Mouse (Mus musculus) G1E (cell line): ENCODE measurements around the gene Begain. TPM values are rescaled to one million over a fixed set of nuclear protein-coding genes. Genes with fewer than 3 reads are reported as not detected.

ENCODE experiments used
- ATAC-seq: 2 replicates; pipeline ENCODE4 v1.8.0; 2016; ENCODE audit warnings: mild to moderate bottlenecking; ENCODE audit not compliant: insufficient number of reproducible peaks, poor library complexity, low FRiP score, severe bottlenecking; ENCODE audit errors: extremely low read depth
- DNase-seq: peaks from one replicate; pipeline ENCODE4 v3.0.0; 2012; ENCODE audit warnings: low spot score
- H3K27me3 ChIP-seq: 2 replicates; pipeline ENCODE4 v1.6.1; 2012; ENCODE audit warnings: mild to moderate bottlenecking, low read length, inconsistent platforms; ENCODE audit not compliant: insufficient read depth
- H3K36me3 ChIP-seq: replicated peaks from 2 replicates; pipeline ENCODE3; 2012; ENCODE audit warnings: mild to moderate bottlenecking, inconsistent platforms
- H3K4me1 ChIP-seq: 2 replicates; pipeline ENCODE4 v1.6.1; 2012; ENCODE audit warnings: low read depth, low read length, inconsistent platforms, mixed read lengths; ENCODE audit not compliant: insufficient read depth
- H3K4me3 ChIP-seq: 2 replicates; pipeline ENCODE4 v1.5.1; 2012; ENCODE audit warnings: low read depth, mild to moderate bottlenecking, inconsistent platforms, low read length, moderate library complexity, mixed read lengths
- H3K9me3 ChIP-seq: replicated peaks from 2 replicates; pipeline ENCODE4 v1.6.1; 2012; ENCODE audit warnings: inconsistent platforms
- CTCF ChIP-seq: IDR thresholded peaks from 2 replicates; pipeline ENCODE4 v1.5.1; 2012; ENCODE audit warnings: low read depth, low read length, inconsistent platforms, mixed read lengths
- GATA1 ChIP-seq: IDR thresholded peaks from 2 replicates; pipeline ENCODE4 v1.6.1; 2012; ENCODE audit warnings: borderline replicate concordance, low read length, inconsistent platforms, mixed read lengths
- GATA2 ChIP-seq: IDR thresholded peaks from 2 replicates; pipeline ENCODE4 v1.6.1; 2012; ENCODE audit warnings: low read depth, low read length, inconsistent platforms, borderline replicate concordance
- POLR2AphosphoS5 ChIP-seq: IDR thresholded peaks from 2 replicates; pipeline ENCODE4 v1.6.1; 2012; ENCODE audit warnings: low read depth, low read length, inconsistent platforms; ENCODE audit not compliant: insufficient replicate concordance
- TAL1 ChIP-seq: conservative IDR thresholded peaks from 2 replicates; pipeline ENCODE4 v1.6.1; 2012; ENCODE audit warnings: low read depth, low read length, inconsistent platforms, mixed read lengths
- polyA plus RNA-seq: library from polyadenylated mRNA; stranded (reverse); fragments of >175 nt; gene quantifications from 2 replicates; pipeline ENCODE4 v1.2.3, GENCODE M21; 2012
- total RNA-seq, 2 experiments: library from RNA; stranded (forward) in 1 of 2; stranded (reverse) in 1 of 2; fragments of 200-1000 nt in 1 of 2; fragments of >200 nt in 1 of 2; fragmentation: Nextera tagmentation in 1 of 2; gene quantifications; 2 replicates each; pipeline ENCODE4 v1.2.3; 2014 to 2017

The Begain gene
- total and polyA plus RNA-seq, 3 experiments, result not detected

DNA sequence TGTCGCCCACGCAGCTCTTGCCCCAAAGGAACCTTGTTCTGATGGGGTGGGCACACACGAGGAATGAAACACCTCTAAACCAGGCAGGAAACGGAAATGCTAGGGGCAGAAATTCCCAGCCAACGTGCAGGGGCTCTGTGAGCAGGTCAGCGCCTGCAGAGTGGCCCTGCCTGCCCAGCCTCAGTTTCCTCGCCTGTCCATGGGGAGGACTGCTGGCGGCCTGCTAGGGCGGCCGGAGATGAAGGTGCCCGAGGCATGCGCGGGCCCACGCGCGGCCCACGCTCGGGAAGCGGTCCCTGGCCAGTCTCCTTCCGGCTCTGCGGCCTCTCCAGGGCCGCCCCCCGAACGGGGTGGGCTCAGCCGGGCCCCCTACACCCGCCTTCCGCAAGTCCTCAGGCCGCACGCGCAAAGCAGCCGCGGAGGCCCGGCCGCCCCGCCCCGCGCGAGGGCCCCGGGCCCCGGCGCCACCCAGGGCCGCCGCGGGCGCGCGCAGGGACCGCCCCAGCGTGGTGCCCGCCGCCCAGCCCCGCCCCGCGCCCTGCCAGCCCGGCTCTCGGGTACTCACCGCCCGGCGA is 369 bp downstream of the Begain start:
- DNase-seq (no peak), ATAC-seq (no peak)
- H3K36me3 ChIP-seq, result no peaks in the 10 kb centered on the region
- TF ChIP-seq POLR2AphosphoS5 (no peak), TAL1 (no peak), GATA1 (no peak), GATA2 (no peak), CTCF (no peak)
- peaks cover 96% of the 10 kb centered on the region for H3K9me3 ChIP-seq
- no peak overlapping the region; the same call in 1 of the 2 replicates for H3K4me3 ChIP-seq
- H3K27me3 ChIP-seq, result no peaks in the 10 kb centered on the region; the same call in 1 of the 2 replicates
- H3K4me1 ChIP-seq, result no peaks in the 10 kb centered on the region

GRCm38 (mm10) chr12:109058660-109059059 is 9.4 kb downstream of the Begain start:
- TF ChIP-seq GATA1 (no peak), GATA2 (no peak), CTCF (no peak), TAL1 (no peak), POLR2AphosphoS5 (no peak)
- ATAC-seq, result no peak
- no peak overlapping the region for H3K4me3 ChIP-seq
- DNase-seq, result no peak
- H3K9me3 ChIP-seq, result peaks cover 97% of the 10 kb centered on the region
- no peaks in the 10 kb centered on the region for H3K36me3 ChIP-seq
- H3K27me3 ChIP-seq, result no peaks in the 10 kb centered on the region
- H3K4me1 ChIP-seq, result no peaks in the 10 kb centered on the region

GRCm38 (mm10) chr12:109057736-109058135 is 10.3 kb downstream of the Begain start:
- Histone ChIP-seq H3K36me3 (no peaks in the 10 kb centered on the region), H3K4me3 (no peak overlapping the region), H3K4me1 (no peaks in the 10 kb centered on the region), H3K9me3 (peaks cover 97% of the 10 kb centered on the region), H3K27me3 (no peaks in the 10 kb centered on the region)
- DNase-seq (no peak), ATAC-seq (no peak)
- TF ChIP-seq GATA1, result no peak

DNA sequence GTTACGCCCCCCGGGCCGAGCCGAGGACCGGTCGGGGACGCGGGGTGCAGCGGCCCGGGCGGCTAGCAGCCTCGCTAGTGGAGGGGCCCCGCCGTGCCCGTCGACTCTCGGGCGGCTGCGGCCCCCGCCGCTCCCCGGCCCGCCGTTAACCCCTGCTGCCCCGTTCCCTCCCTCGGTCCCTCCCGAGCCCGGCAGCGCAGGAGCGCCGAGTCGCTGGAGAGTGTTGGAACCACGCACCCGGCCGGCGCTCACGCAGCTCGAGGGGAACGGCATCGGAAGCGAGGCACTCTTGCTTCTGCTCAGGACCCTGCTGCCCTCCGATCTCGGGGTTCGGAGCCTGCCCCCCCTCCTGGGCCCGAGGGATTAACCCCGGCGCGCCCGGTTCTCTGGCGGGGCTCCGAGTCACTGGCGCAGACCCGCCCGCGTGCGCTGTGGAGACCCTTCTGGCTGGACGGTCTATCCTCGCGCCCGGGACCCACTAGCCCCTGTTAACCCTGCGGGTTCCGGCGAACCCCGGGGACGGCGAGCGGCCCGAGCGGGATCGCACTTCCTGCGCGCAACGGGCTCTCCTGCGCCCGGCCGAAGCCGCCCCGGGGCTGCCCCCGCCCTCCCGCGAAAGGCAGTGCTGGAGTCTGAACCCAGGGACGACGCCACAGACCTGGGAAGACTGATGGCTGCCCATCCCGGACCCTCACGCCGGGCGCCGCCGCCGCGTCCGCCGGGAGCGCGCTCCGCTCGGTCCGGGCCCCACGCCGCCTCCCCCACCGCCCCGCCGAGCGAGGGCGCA is 14.8 kb downstream of the Begain start:
- DNase-seq, result no peak
- no peaks in the 10 kb centered on the region; the same call in 1 of the 2 replicates for H3K27me3 ChIP-seq
- H3K36me3 ChIP-seq, result no peaks in the 10 kb centered on the region
- no peak for TF ChIP-seq TAL1
- TF ChIP-seq GATA2, result no peak
- TF ChIP-seq GATA1, result no peak
- no peak for TF ChIP-seq POLR2AphosphoS5
- TF ChIP-seq CTCF, result no peak
- peak overlapping the region; percentile 25; the same call in 1 of the 2 replicates for H3K4me3 ChIP-seq
- ATAC-seq, result no peak
- peaks cover 96% of the 10 kb centered on the region for H3K9me3 ChIP-seq
- no peaks in the 10 kb centered on the region for H3K4me1 ChIP-seq

DNA sequence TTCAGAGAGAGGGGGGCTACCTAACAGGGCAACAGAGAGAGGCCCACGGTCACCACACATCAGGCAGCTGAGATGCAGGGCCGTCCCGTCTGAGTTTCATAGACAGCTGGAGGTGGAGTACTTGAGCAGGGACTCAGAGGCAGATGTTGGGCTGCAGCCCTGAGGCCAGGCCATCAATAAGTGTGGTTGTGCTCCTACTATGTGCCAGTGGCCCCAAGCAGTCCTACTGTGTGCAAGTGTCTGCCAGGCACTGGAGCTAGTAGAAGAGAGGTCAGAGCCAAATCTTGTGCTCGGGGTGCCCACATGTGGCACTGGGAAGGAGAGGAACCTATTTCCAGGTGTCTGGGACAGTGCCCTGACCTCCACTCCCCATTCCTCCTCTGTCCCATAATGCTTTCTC is 18.1 kb downstream of the Begain start:
- Histone ChIP-seq H3K4me1 (no peaks in the 10 kb centered on the region), H3K27me3 (no peaks in the 10 kb centered on the region; the same call in 1 of the 2 replicates), H3K4me3 (no peak overlapping the region), H3K9me3 (peaks cover 97% of the 10 kb centered on the region), H3K36me3 (no peaks in the 10 kb centered on the region)
- no peak for ATAC-seq
- no peak for DNase-seq
- TF ChIP-seq CTCF (no peak), TAL1 (no peak)

DNA sequence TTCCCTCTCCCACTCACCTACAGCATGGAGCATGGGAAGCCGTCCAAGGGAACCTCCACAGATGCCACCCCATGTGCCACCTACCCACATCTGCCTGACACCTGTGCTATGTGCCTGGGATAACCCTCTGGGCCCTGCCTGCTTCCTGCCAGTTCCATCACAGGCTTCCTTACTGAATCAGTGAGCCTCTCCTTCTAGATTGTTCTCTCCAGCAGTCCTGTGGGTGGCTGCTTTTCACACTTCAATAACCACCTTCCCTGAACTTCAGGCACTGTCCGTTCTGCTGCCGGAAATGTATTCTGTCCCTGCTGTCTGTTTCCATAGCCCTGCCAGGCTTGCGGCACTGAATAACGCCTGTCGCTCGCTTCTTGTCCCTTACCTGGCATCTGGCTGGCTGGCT is 22.4 kb downstream of the Begain start:
- H3K27me3 ChIP-seq, result no peaks in the 10 kb centered on the region; the same call in 1 of the 2 replicates
- no peak overlapping the region for H3K4me3 ChIP-seq
- no peaks in the 10 kb centered on the region for H3K4me1 ChIP-seq
- H3K9me3 ChIP-seq, result peaks cover 96% of the 10 kb centered on the region
- no peak for DNase-seq
- no peaks in the 10 kb centered on the region for H3K36me3 ChIP-seq
- TF ChIP-seq GATA2 (no peak), CTCF (no peak), TAL1 (no peak), POLR2AphosphoS5 (no peak), GATA1 (no peak)
- ATAC-seq, result no peak
